Mouse (Mus musculus): ENCODE results near the gene Sptssb. TPM values are rescaled to one million over a fixed set of nuclear protein-coding genes. Genes with fewer than 3 reads are reported as not detected.
A peak's percentile ranks its signal among the peaks of the same experiment; 100 is the strongest.

Gene Sptssb
- polyA plus RNA-seq, 1 experiment from 2014 or later = 0.21 TPM

- no peak overlapping the region for H3K9ac ChIP-seq (ENCODE audit: low read length)
- H3K4me3 ChIP-seq (ENCODE audit: low read depth, low read length) = no peak overlapping the region
- no peak overlapping the region for H3K27ac ChIP-seq (replicated peaks; ENCODE audit: low read depth, low read length)
- H3K36me3 ChIP-seq (ENCODE audit: control insufficient read depth, insufficient read depth, low read length) = no peaks in the 10 kb centered on the region
- H3K4me2 ChIP-seq (ENCODE audit: low read depth, severe bottlenecking) = no peak overlapping the region
- DNase-seq (ENCODE audit: low spot score) (no peak), ATAC-seq (ENCODE audit: insufficient number of reproducible peaks, low FRiP score, low TSS enrichment, low read depth) (no peak)
- H3K4me1 ChIP-seq (ENCODE audit: control insufficient read depth, insufficient read depth, low read length) = no peaks in the 10 kb centered on the region
- no peaks in the 10 kb centered on the region for H3K9me3 ChIP-seq (ENCODE audit: control insufficient read depth, low read length)
- 75% methylated on average over 8 of the region's 8 CpGs for WGBS
- H3K27me3 ChIP-seq (ENCODE audit: control insufficient read depth, insufficient read depth, low read length) = no peaks in the 10 kb centered on the region
Measured at GRCm38 (mm10) chr3:69869702-69870101, 10.0 kb upstream of the Sptssb start.

GRCm38 (mm10) chr3:69861789-69862395 is 2.2 kb upstream of the Sptssb start:
- 0 out of 2 replicates have a peak overlapping the region, but pooled peaks have one; percentile 40 for H3K4me3 ChIP-seq (ENCODE audit: low read depth, low read length)
- H3K9ac ChIP-seq (ENCODE audit: low read length) = no peak overlapping the region
- H3K4me1 ChIP-seq (ENCODE audit: control insufficient read depth, insufficient read depth, low read length) = no peaks in the 10 kb centered on the region
- H3K36me3 ChIP-seq (ENCODE audit: control insufficient read depth, insufficient read depth, low read length) = no peaks in the 10 kb centered on the region
- H3K9me3 ChIP-seq (ENCODE audit: control insufficient read depth, low read length) = no peaks in the 10 kb centered on the region
- H3K4me2 ChIP-seq (ENCODE audit: low read depth, severe bottlenecking) = peak overlapping the region; percentile 95; the same call in 1 of the 2 replicates
- H3K27me3 ChIP-seq (ENCODE audit: control insufficient read depth, insufficient read depth, low read length) = no peaks in the 10 kb centered on the region
- H3K27ac ChIP-seq (replicated peaks; ENCODE audit: low read depth, low read length) = no peak overlapping the region
- WGBS = 45% methylated on average over 9 of the region's 9 CpGs
- DNase-seq (ENCODE audit: low spot score) = no peak
- ATAC-seq (ENCODE audit: insufficient number of reproducible peaks, low FRiP score, low TSS enrichment, low read depth) = no peak

- WGBS = under 1% methylated on average over 40 of the region's 40 CpGs
- H3K27ac ChIP-seq (replicated peaks; ENCODE audit: low read depth, low read length) = no peak overlapping the region
Measured at GRCm38 (mm10) chr3:69860589-69861521, 1.1 kb upstream of the Sptssb start.

GRCm38 (mm10) chr3:69839485-69839884 is 20.3 kb downstream of the Sptssb start:
- 77% methylated on average over 6 of the region's 6 CpGs for WGBS
- no peak for ATAC-seq (ENCODE audit: insufficient number of reproducible peaks, low FRiP score, low TSS enrichment, low read depth)
- Histone ChIP-seq H3K4me3 (ENCODE audit: low read depth, low read length) (no peak overlapping the region), H3K27ac (replicated peaks; ENCODE audit: low read depth, low read length) (no peak overlapping the region), H3K27me3 (ENCODE audit: control insufficient read depth, insufficient read depth, low read length) (no peaks in the 10 kb centered on the region), H3K4me2 (ENCODE audit: low read depth, severe bottlenecking) (no peak overlapping the region), H3K9ac (ENCODE audit: low read length) (no peak overlapping the region), H3K4me1 (ENCODE audit: control insufficient read depth, insufficient read depth, low read length) (no peaks in the 10 kb centered on the region), H3K9me3 (ENCODE audit: control insufficient read depth, low read length) (no peaks in the 10 kb centered on the region), H3K36me3 (ENCODE audit: control insufficient read depth, insufficient read depth, low read length) (no peaks in the 10 kb centered on the region)
- no peak for DNase-seq (ENCODE audit: low spot score)

More at GRCm38 (mm10) chr3:69860589-69861521, 1.1 kb upstream of the Sptssb start:
- Histone ChIP-seq H3K9ac (ENCODE audit: low read length) (0 out of 2 replicates have a peak overlapping the region, but pooled peaks have one; percentile 23), H3K4me1 (ENCODE audit: control insufficient read depth, insufficient read depth, low read length) (no peaks in the 10 kb centered on the region), H3K36me3 (ENCODE audit: control insufficient read depth, insufficient read depth, low read length) (no peaks in the 10 kb centered on the region), H3K9me3 (ENCODE audit: control insufficient read depth, low read length) (no peaks in the 10 kb centered on the region), H3K4me2 (ENCODE audit: low read depth, severe bottlenecking) (peak overlapping the region; percentile 95), H3K4me3 (ENCODE audit: low read depth, low read length) (peak overlapping the region; percentile 40), H3K27me3 (ENCODE audit: control insufficient read depth, insufficient read depth, low read length) (no peaks in the 10 kb centered on the region)
- ATAC-seq (ENCODE audit: insufficient number of reproducible peaks, low FRiP score, low TSS enrichment, low read depth) (peak; percentile 44; the same call in 1 of the 2 replicates), DNase-seq (ENCODE audit: low spot score) (peak; percentile 65)

- no peaks in the 10 kb centered on the region for H3K4me1 ChIP-seq (ENCODE audit: control insufficient read depth, insufficient read depth, low read length)
- no peak overlapping the region for H3K27ac ChIP-seq (replicated peaks; ENCODE audit: low read depth, low read length)
- no peaks in the 10 kb centered on the region for H3K36me3 ChIP-seq (ENCODE audit: control insufficient read depth, insufficient read depth, low read length)
- DNase-seq (ENCODE audit: low spot score) (no peak), ATAC-seq (ENCODE audit: insufficient number of reproducible peaks, low FRiP score, low TSS enrichment, low read depth) (no peak)
- no peak overlapping the region for H3K4me3 ChIP-seq (ENCODE audit: low read depth, low read length)
- H3K9me3 ChIP-seq (ENCODE audit: control insufficient read depth, low read length) = no peaks in the 10 kb centered on the region
- 90% methylated on average over 8 of the region's 8 CpGs for WGBS
- no peaks in the 10 kb centered on the region for H3K27me3 ChIP-seq (ENCODE audit: control insufficient read depth, insufficient read depth, low read length)
- H3K4me2 ChIP-seq (ENCODE audit: low read depth, severe bottlenecking) = no peak overlapping the region
- no peak overlapping the region for H3K9ac ChIP-seq (ENCODE audit: low read length)
Measured at GRCm38 (mm10) chr3:69829532-69829931, 30.2 kb downstream of the Sptssb start.

- Histone ChIP-seq H3K27ac (replicated peaks; ENCODE audit: low read depth, low read length) (no peak overlapping the region), H3K4me1 (ENCODE audit: control insufficient read depth, insufficient read depth, low read length) (no peaks in the 10 kb centered on the region), H3K36me3 (ENCODE audit: control insufficient read depth, insufficient read depth, low read length) (no peaks in the 10 kb centered on the region), H3K27me3 (ENCODE audit: control insufficient read depth, insufficient read depth, low read length) (no peaks in the 10 kb centered on the region), H3K4me3 (ENCODE audit: low read depth, low read length) (no peak overlapping the region), H3K9me3 (ENCODE audit: control insufficient read depth, low read length) (no peaks in the 10 kb centered on the region), H3K9ac (ENCODE audit: low read length) (no peak overlapping the region), H3K4me2 (ENCODE audit: low read depth, severe bottlenecking) (no peak overlapping the region)
- ATAC-seq (ENCODE audit: insufficient number of reproducible peaks, low FRiP score, low TSS enrichment, low read depth) (no peak), DNase-seq (ENCODE audit: low spot score) (no peak)
- WGBS = 100% methylated on average over 1 of the region's 1 CpGs
Measured at GRCm38 (mm10) chr3:69824536-69824935, 35.2 kb downstream of the Sptssb start.

GRCm38 (mm10) chr3:69820614-69821013 is 39.1 kb downstream of the Sptssb start:
- Histone ChIP-seq H3K4me2 (ENCODE audit: low read depth, severe bottlenecking) (no peak overlapping the region), H3K36me3 (ENCODE audit: control insufficient read depth, insufficient read depth, low read length) (no peaks in the 10 kb centered on the region), H3K27ac (replicated peaks; ENCODE audit: low read depth, low read length) (no peak overlapping the region), H3K4me3 (ENCODE audit: low read depth, low read length) (no peak overlapping the region), H3K9me3 (ENCODE audit: control insufficient read depth, low read length) (no peaks in the 10 kb centered on the region), H3K9ac (ENCODE audit: low read length) (no peak overlapping the region), H3K27me3 (ENCODE audit: control insufficient read depth, insufficient read depth, low read length) (no peaks in the 10 kb centered on the region), H3K4me1 (ENCODE audit: control insufficient read depth, insufficient read depth, low read length) (no peaks in the 10 kb centered on the region)
- 83% methylated on average over 7 of the region's 7 CpGs for WGBS
- ATAC-seq (ENCODE audit: insufficient number of reproducible peaks, low FRiP score, low TSS enrichment, low read depth) = no peak
- DNase-seq (ENCODE audit: low spot score) = no peak

GRCm38 (mm10) chr3:69819851-69820200 is 39.9 kb downstream of the Sptssb start:
- Histone ChIP-seq H3K36me3 (ENCODE audit: control insufficient read depth, insufficient read depth, low read length) (no peaks in the 10 kb centered on the region), H3K4me2 (ENCODE audit: low read depth, severe bottlenecking) (no peak overlapping the region), H3K27me3 (ENCODE audit: control insufficient read depth, insufficient read depth, low read length) (no peaks in the 10 kb centered on the region), H3K9ac (ENCODE audit: low read length) (no peak overlapping the region), H3K9me3 (ENCODE audit: control insufficient read depth, low read length) (no peaks in the 10 kb centered on the region), H3K4me1 (ENCODE audit: control insufficient read depth, insufficient read depth, low read length) (no peaks in the 10 kb centered on the region), H3K27ac (replicated peaks; ENCODE audit: low read depth, low read length) (no peak overlapping the region), H3K4me3 (ENCODE audit: low read depth, low read length) (no peak overlapping the region)
- ATAC-seq (ENCODE audit: insufficient number of reproducible peaks, low FRiP score, low TSS enrichment, low read depth) = no peak
- no peak for DNase-seq (ENCODE audit: low spot score)
- 43% methylated on average over 3 of the region's 3 CpGs for WGBS

All from limb, embryonic 11.5 days (tissue).